Mouse (Mus musculus): Measurements from ENCODE around the gene Esrra.

- TF ChIP-seq TAL1 (IDR thresholded peaks at IDR 0.05; ENCODE audit: low read length): no peak
- TF ChIP-seq GATA1 (IDR thresholded peaks at IDR 0.05; ENCODE audit: low read length): no peak
These were observed 11.5 kb upstream of the Esrra start for GRCm38 (mm10) chr19:6933102-6933435.

Measured in erythroblast, embryonic 14.5 days (primary cell).